Mouse (Mus musculus) brown adipose tissue, adult 24 weeks (tissue): Measurements from ENCODE around the gene Ccdc107. TPM values are rescaled to one million over a fixed set of nuclear protein-coding genes. Genes with fewer than 3 reads are reported as not detected.

ENCODE experiments used
- polyA plus RNA-seq: library from polyadenylated mRNA; stranded (reverse); fragments of >200 nt; gene quantifications from 2 replicates; pipeline ENCODE4 v1.2.4, GENCODE M21; 2012; ENCODE audit not compliant: missing spikeins, insufficient read depth, insufficient read length

Ccdc107 gene
- polyA plus RNA-seq, 1 experiment: 31.3 TPM

Other genes with a start within 250 kb of the Ccdc107 start
- gene Atp8b5, start 225.7 kb upstream of the Ccdc107 start, polyA plus RNA-seq: 0.24 TPM in 1 of 2 replicates, not detected in the other
- 13.0 and 14.6 TPM in 2 replicates for gene Rusc2, start 110.9 kb upstream of the Ccdc107 start, polyA plus RNA-seq
- gene Fam166b, start 63.8 kb upstream of the Ccdc107 start, polyA plus RNA-seq: not detected in 2 replicates
- gene Tesk1, start 51.0 kb upstream of the Ccdc107 start, polyA plus RNA-seq: 33.8 and 37.9 TPM in 2 replicates
- gene Cd72, start 38.3 kb upstream of the Ccdc107 start, polyA plus RNA-seq: 1.5 and 1.9 TPM in 2 replicates
- not detected in 2 replicates for gene Sit1, start 9.2 kb upstream of the Ccdc107 start, polyA plus RNA-seq
- gene Arhgef39, start 6.8 kb downstream of the Ccdc107 start, polyA plus RNA-seq: not detected in 2 replicates
- gene Car9, start 14.1 kb downstream of the Ccdc107 start, polyA plus RNA-seq: not detected in 2 replicates
- 148 and 245 TPM in 2 replicates for gene Tpm2, start 30.9 kb downstream of the Ccdc107 start, polyA plus RNA-seq
- 18.1 TPM in 2 replicates for gene Creb3, start 69.4 kb downstream of the Ccdc107 start, polyA plus RNA-seq
- 55.6 and 61.1 TPM in 2 replicates for gene Tln1, start 69.8 kb downstream of the Ccdc107 start, polyA plus RNA-seq
- gene Rgp1, start 85.8 kb downstream of the Ccdc107 start, polyA plus RNA-seq: 14.6 and 17.2 TPM in 2 replicates
- 2.3 and 3.6 TPM in 2 replicates for gene Gba2, start 86.0 kb downstream of the Ccdc107 start, polyA plus RNA-seq
- gene Msmp, start 91.6 kb downstream of the Ccdc107 start, polyA plus RNA-seq: 1.5 TPM in 1 of 2 replicates, not detected in the other
- 10.8 and 16.4 TPM in 2 replicates for gene Npr2, start 139.0 kb downstream of the Ccdc107 start, polyA plus RNA-seq
- gene Spag8, start 160.7 kb downstream of the Ccdc107 start, polyA plus RNA-seq: not detected in 2 replicates
- gene Hint2, start 163.6 kb downstream of the Ccdc107 start, polyA plus RNA-seq: 269 and 348 TPM in 2 replicates
- gene Tmem8b, start 176.1 kb downstream of the Ccdc107 start, polyA plus RNA-seq: 4.2 and 9.1 TPM in 2 replicates
- gene Fam221b, start 176.2 kb downstream of the Ccdc107 start, polyA plus RNA-seq: 0.36 TPM in 1 of 2 replicates, not detected in the other
- not detected in 2 replicates for gene Olfr70, start 207.9 kb downstream of the Ccdc107 start, polyA plus RNA-seq
- not detected in 2 replicates for gene Olfr71, start 217.4 kb downstream of the Ccdc107 start, polyA plus RNA-seq
- 4.7 and 5.0 TPM in 2 replicates for gene Hrct1, start 234.3 kb downstream of the Ccdc107 start, polyA plus RNA-seq
- 1.9 and 2.8 TPM in 2 replicates for gene Spaar, start 237.1 kb downstream of the Ccdc107 start, polyA plus RNA-seq